Mouse (Mus musculus): ENCODE measurements around the gene Psen1.

The Psen1 gene

GRCm38 (mm10) chr12:83726510-83727308, 38.8 kb downstream of the Psen1 start:
- DNase-seq = no peak

GRCm38 (mm10) chr12:83732225-83732624, 44.3 kb downstream of the Psen1 start:
- no peak for DNase-seq

- no peak for DNase-seq
Observed at GRCm38 (mm10) chr12:83734047-83734446, 46.1 kb downstream of the Psen1 start.

GRCm38 (mm10) chr12:83736236-83736635, 48.3 kb downstream of the Psen1 start:
- no peak for DNase-seq

GRCm38 (mm10) chr12:83738651-83739050, 50.7 kb downstream of the Psen1 start:
- DNase-seq = no peak

- DNase-seq = no peak
Observed at GRCm38 (mm10) chr12:83741722-83742121, 53.8 kb downstream of the Psen1 start.

GRCm38 (mm10) chr12:83742834-83743233, 54.9 kb downstream of the Psen1 start:
- DNase-seq = no peak

GRCm38 (mm10) chr12:83743712-83744111, 55.8 kb downstream of the Psen1 start:
- no peak for DNase-seq

- DNase-seq = no peak
Observed at GRCm38 (mm10) chr12:83749186-83749585, 61.2 kb downstream of the Psen1 start.

GRCm38 (mm10) chr12:83752495-83752894, 64.5 kb downstream of the Psen1 start:
- DNase-seq = no peak

- DNase-seq = no peak
Observed at GRCm38 (mm10) chr12:83758735-83759134, 70.8 kb downstream of the Psen1 start.

- no peak for DNase-seq
Observed at GRCm38 (mm10) chr12:83760201-83760600, 72.2 kb downstream of the Psen1 start.

- DNase-seq = peak; percentile 10 to 23
Observed at GRCm38 (mm10) chr12:83762706-83763105, 74.8 kb downstream of the Psen1 start.

GRCm38 (mm10) chr12:83763311-83764043, 75.5 kb downstream of the Psen1 start, which contains the start of gene Papln:
Gene Papln (plus strand): TSS chr12:83763634.
- DNase-seq = peak; percentile 33 to 35

- DNase-seq = peak; percentile 57 to 61
Observed at GRCm38 (mm10) chr12:83764044-83764365, 76.1 kb downstream of the Psen1 start.

GRCm38 (mm10) chr12:83764519-83764918, 76.6 kb downstream of the Psen1 start:
- no peak for DNase-seq

GRCm38 (mm10) chr12:83765965-83766603, 78.1 kb downstream of the Psen1 start:
- DNase-seq = no peak

- DNase-seq = no peak
Observed at GRCm38 (mm10) chr12:83767833-83768232, 79.9 kb downstream of the Psen1 start.

GRCm38 (mm10) chr12:83768235-83768899, 80.4 kb downstream of the Psen1 start:
- DNase-seq = no peak

- DNase-seq = peak; percentile 53 to 65
Observed at GRCm38 (mm10) chr12:83770418-83771256, 82.7 kb downstream of the Psen1 start.

GRCm38 (mm10) chr12:83775621-83776020, 87.7 kb downstream of the Psen1 start:
- DNase-seq = no peak

GRCm38 (mm10) chr12:83776766-83777165, 88.8 kb downstream of the Psen1 start:
- no peak for DNase-seq
